Mouse (Mus musculus) frontal cortex, postnatal 14 days (tissue): ENCODE measurements around the gene Slc36a3.
"Not testable (repeated sequence)": the region's sequence is repeated elsewhere in the genome, so short reads cannot be mapped to it uniquely, and the experiment has no call there.

Experiments used
- DNase-seq, 2 experiments: peaks; one replicate each; pipeline ENCODE4 v3.0.0; 2022; ENCODE audit warnings: low spot score in 2 of 2

The Slc36a3 gene

GRCm38 (mm10) chr11:55144011-55144410 lies 7.5 kb downstream of the Slc36a3 start:
- no peak for DNase-seq

GRCm38 (mm10) chr11:55141502-55141901 lies 10.0 kb downstream of the Slc36a3 start:
- no peak for DNase-seq

- no peak for DNase-seq
These were observed 13.9 kb downstream of the Slc36a3 start for GRCm38 (mm10) chr11:55137646-55138045.

- peak in 1 of 2 experiments; percentile 18 for DNase-seq
These were observed 14.5 kb downstream of the Slc36a3 start for GRCm38 (mm10) chr11:55136770-55137547.

- no peak for DNase-seq
These were observed 16.6 kb downstream of the Slc36a3 start for GRCm38 (mm10) chr11:55134871-55135270.

GRCm38 (mm10) chr11:55134407-55134806 lies 17.1 kb downstream of the Slc36a3 start:
- DNase-seq: no peak

- DNase-seq: no peak
These were observed 18.3 kb downstream of the Slc36a3 start for GRCm38 (mm10) chr11:55133204-55133603.

GRCm38 (mm10) chr11:55131946-55132345 lies 19.6 kb downstream of the Slc36a3 start:
- DNase-seq: no peak

GRCm38 (mm10) chr11:55131077-55131742 lies 20.3 kb downstream of the Slc36a3 start:
- DNase-seq: no peak

GRCm38 (mm10) chr11:55128411-55128810 lies 23.1 kb downstream of the Slc36a3 start:
- no peak for DNase-seq

- no peak for DNase-seq
These were observed 23.6 kb downstream of the Slc36a3 start for GRCm38 (mm10) chr11:55127937-55128336.

GRCm38 (mm10) chr11:55126663-55127062 lies 24.8 kb downstream of the Slc36a3 start:
- DNase-seq: no peak

- DNase-seq: no peak
These were observed 30.1 kb downstream of the Slc36a3 start for GRCm38 (mm10) chr11:55121430-55121829.

GRCm38 (mm10) chr11:55120821-55121271 lies 30.7 kb downstream of the Slc36a3 start:
- DNase-seq: no peak

GRCm38 (mm10) chr11:55120279-55120678 lies 31.2 kb downstream of the Slc36a3 start:
- DNase-seq: no peak

GRCm38 (mm10) chr11:55117031-55117430 lies 34.5 kb downstream of the Slc36a3 start:
- DNase-seq: no peak

GRCm38 (mm10) chr11:55116004-55116403 lies 35.5 kb downstream of the Slc36a3 start:
- DNase-seq: no peak

- DNase-seq: no peak
These were observed 37.2 kb downstream of the Slc36a3 start for GRCm38 (mm10) chr11:55114291-55114690.

- not testable (repeated sequence) for DNase-seq
These were observed 37.7 kb downstream of the Slc36a3 start for GRCm38 (mm10) chr11:55113861-55114250.

GRCm38 (mm10) chr11:55113209-55113860 lies 38.2 kb downstream of the Slc36a3 start:
- DNase-seq: no peak

GRCm38 (mm10) chr11:55110566-55111169 lies 40.8 kb downstream of the Slc36a3 start:
- no peak for DNase-seq
